Mouse (Mus musculus) urinary bladder, postnatal 25 days (tissue): ENCODE results near the gene Zik1.

Source experiments
- DNase-seq: peaks from one replicate; pipeline ENCODE4 v3.0.0; 2022; ENCODE audit warnings: low spot score

Gene Zik1

DNA sequence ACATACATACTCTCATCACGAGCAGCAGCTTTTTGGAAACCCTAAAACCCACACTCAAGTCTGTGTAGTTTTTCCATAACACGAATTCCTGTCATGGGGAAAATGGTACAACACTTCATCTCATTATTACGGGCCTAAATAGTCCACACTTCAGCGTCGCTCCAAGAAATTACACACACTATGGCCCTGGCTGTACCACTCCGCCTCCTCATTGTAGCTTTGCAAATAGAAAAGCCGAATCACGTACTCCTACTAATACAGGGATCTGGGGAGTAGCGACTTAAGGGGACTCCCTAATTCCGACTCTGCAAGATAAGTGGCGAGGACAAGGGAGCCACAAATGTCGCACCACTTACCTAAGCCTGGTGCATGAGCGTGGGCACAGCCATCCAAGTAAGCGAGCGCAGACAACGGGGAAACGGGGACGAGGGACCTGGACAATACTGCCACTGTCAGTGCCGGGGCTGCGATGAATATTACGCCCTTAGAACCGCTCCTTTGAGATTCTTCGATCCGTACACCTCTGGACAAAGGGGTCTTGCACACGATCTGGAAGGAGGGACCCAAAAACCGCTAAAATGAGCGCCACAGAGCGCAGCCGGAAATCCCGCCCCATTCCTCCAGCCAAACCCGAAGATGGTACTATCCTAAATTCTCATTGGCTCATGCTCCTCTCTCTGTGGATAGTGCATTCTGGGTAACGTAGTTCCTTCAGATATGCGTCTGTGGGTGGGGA lies at the start of gene Zik1:
Gene Zik1, minus strand, starts transcription at position 609 of the 736 bp plus-strand sequence.
- DNase-seq = peak; percentile 41

DNA sequence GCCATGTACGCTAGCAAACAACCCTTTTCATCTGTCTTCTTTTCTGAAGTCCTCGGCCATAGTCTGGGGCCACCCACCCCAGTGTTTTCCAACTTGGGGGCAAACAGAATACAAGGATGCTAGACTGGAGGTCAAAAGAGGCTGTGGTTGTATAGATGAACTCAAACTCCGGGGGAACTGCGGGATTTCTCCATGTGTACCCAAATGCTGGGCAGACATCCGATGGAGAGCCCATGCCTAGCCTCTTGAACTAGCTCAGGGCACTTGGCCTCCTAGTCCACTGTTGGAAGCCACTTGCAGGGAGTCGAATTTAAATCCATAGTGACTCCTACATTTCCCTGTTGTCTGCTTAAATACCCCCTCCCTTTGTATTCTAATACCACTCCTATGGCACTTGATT lies 384 bp upstream of the Zik1 start:
- DNase-seq = no peak

DNA sequence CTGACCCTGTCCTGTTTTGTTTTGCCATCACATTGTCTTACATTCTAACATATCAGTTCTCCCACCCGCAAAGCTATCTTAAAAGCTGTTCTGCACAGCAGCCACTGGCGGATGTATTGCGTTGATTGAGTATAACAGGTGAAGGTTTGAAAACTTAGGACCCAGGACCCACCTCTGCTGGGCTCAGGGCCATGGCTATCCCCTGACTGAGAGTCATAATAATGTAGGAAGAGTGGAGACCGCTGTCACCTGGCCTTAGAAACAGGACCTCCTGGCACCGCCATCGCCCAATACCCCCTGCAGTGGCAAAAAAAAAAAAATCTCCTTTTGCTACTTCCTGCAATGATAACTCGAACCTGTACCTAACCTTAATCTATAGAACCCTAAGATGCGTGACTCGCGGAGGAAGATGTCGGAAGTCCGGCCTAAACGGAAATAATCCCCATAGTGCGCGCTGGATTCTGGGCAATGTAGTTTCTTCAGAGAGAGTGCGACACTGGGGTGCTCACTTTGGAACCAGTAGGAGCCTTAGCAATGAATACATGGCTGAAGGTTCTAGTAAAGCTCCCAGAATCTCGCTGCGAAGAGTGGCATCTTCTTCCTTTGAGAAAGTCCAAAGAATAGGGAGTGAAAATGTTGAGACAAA lies 14.5 kb downstream of the Zik1 start:
- no peak for DNase-seq

DNA sequence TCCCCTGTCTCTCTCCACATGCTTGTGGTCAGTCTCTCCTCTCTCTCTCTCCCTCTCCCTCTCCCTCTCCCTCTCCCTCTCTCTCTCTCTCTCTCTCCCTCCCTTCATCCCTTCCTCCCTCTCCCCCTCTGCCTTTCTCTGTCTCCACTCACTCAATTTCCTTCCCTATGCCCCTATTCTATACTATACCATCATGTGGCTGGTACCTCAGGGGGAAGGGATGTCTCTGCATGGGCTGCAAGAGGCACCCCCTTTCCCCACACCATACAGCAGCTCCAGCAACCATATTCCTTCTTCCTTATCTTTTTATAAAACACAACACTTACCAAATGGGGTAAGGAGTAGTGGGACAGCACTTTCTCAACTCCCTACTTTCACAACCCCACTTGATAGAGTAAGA lies 15.4 kb downstream of the Zik1 start:
- DNase-seq = no peak

DNA sequence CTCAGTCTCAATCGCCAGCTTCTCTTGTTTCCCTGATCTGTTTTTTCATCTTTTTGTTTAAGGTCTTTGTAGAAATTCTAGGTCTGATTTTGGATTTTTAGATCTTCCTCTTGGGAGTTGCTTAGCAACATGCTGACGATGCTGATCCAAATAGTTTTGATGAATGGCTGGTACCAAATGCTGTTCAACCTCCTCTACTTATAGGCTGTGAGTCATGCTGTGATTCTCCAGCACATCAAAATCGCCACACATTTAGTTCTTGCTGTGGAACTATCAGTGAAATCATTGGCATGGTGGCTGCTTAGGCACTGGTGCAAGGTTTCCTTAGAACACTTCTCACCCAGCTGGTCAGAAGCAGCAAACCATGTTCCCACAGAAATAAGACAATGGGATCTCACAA lies 37.0 kb downstream of the Zik1 start:
- DNase-seq = no peak

DNA sequence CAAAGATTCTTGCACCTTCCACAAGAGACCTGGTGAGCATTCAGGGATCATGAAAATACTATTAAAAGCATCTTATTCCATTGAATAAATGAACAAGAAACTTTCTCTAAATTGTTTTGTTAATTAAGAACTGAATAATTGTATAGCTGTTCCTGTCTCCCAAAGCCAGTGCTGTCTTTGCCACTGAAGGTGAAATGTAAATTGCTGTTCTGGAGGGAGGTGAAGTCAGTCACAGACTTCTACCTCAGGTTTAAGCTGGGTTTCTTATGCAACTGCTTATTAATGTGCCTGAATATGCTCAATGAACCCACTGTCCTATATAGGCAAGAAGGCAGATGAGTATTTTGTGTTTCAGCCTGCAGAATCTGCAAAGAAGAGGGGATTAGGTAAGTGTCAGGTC lies 52.2 kb downstream of the Zik1 start, which contains the start of gene Vmn1r67:
Gene Vmn1r67, plus strand, starts transcription at position 301 of the 400 bp plus-strand sequence.
- no peak for DNase-seq
